Mouse (Mus musculus) left cerebral cortex, postnatal 14 days (tissue): ENCODE results near the gene Rerg. TPM values are rescaled to one million over a fixed set of nuclear protein-coding genes. Genes with fewer than 3 reads are reported as not detected.

Experiments
- DNase-seq, 2 experiments: peaks; one replicate each; pipeline ENCODE4 v3.0.0; 2021 to 2022; ENCODE audit warnings: low spot score in 2 of 2, mixed read lengths in 1 of 2
- intact Hi-C: fragments of 180-260 bp; cut with DNase I; formaldehyde crosslinking; loops from one replicate; pipeline ENCODE4 v1.15.1; 2025
- total RNA-seq, 2 experiments: library from RNA; stranded (reverse); gene quantifications; 2 replicates each; pipeline ENCODE4 v1.2.3; 2021

Rerg gene
- total RNA-seq, 2 experiments from 2014 or later: 8.1 to 9.3 TPM

DNA sequence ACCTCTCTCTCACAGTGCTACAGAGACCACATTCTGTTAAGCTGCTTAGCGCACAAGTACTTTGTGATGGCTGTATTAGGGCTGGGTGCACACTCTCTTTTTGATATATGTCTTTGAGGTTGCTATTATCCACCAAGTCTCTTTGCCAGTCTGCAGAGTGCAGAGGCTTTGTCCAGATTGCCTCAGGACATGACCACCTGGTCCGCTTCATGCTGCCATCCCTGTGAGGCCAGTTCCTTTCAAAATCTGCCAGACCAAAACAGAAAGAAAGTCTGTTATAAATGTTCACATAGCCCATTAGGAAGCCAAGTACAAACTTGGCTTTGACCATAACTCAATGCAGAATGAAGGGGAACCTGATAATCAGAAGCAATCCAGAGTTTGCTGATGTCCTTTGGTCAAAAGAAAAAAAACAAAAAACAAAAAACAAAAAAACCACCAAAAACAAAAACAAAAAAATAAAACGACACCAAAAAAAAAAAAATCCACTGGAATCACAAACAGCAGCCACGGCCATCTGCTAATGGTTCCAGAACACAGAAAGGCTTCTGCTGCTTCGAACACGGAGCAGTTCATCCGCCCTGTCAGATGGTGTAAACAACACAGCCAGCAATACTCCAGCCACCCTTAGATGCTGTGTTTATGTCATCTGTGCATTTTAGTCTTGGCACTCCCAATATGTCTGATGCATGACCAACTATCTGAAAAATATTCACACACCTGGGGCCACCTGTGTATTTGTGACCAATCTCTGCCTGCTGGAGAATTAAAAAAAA, 68.2 kb downstream of the Rerg start:
- intact Hi-C loops: no loop called here
- DNase-seq: no peak

DNA sequence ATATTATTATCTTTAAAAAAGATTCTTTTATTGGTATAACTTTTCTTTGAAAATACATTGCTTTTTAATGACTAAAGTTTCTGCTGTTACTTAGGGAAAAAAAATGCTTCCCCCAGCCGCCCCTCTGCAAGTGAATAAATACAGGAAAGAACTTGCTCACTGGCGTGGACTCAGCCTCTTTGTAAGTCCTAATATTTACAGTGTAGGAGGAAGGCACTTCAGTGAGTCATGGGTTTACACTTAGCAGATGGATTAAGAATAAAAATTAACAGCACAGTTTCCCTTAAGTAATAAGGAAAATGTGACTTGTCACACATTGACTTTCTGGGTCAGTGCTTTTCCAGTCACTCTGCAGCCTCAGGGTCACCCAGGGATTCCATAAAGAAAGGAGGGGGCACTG, 70.0 kb downstream of the Rerg start:
- intact Hi-C loops: no loop called here

DNA sequence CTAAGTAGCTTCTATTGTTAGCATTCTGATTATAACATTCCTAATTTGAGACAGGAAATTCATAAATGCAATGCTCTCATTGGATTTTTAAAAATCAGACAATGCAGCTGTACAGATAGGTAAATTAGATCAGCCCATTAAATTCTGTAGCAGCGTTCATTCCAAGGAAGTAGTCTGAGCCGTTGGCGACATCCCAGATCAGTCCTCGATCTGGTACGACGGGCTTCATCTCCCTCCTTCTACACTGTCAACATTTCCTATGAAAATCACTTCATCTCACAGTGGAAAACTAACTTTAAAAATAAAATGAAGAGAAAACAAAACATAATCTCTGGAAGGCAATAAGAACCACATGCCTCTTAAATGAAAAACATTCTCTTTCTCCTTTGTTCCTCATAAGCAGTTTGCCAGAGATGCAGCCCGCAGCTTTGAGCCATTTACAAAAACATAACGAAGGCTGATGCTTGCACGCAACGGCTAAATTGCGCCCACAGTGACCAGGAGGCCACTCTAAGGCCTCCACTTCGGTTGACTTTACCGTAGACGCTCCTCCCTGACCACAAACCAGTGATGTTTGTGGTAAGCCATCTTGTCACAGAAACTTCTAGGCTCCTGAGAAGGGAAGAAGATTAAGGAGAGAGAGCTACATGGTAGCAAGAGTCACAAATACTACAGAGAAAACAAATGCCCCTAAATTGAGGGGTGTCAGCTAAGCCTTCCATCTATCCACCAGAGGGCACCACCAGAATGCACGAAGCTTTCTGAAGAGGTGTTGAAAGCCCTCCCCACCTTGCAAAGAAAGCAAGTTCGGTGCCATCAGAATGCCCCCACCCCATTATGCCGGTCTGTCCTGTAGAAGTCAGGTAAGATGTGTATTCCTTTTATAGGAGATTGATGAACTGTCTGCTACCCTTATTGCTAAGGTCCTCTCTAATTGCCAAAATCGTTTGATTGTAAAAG, 71.8 kb downstream of the Rerg start:
- peak in 1 of 2 experiments; percentile 53 for DNase-seq
- intact Hi-C loops: loop anchor here (5.0 kb wide), 1 partner anchor 69 kb away; no protein-coding TSS in a partner anchor

More for the DNA sequence above, 70.0 kb downstream of the Rerg start:
- no peak for DNase-seq

DNA sequence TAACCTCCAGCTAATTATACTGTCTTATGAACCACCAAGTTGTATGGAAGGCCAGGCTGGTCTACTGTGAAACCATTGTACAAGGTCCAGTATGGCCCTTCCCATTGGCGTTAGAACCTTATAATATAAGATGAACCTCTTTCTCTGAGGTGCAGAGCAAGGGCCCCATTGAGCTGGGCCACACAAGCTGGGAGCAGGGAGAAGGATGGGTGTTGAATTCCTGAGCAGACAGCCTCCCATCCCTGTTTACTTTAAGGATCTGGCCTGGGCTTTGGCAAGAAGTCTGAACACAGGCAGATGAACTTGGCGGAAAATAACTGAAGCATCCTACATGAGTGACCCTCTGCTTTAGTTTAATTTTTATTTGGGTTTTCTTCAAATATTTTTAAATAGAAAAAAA, 75.8 kb downstream of the Rerg start:
- intact Hi-C loops: no loop called here
- no peak for DNase-seq

DNA sequence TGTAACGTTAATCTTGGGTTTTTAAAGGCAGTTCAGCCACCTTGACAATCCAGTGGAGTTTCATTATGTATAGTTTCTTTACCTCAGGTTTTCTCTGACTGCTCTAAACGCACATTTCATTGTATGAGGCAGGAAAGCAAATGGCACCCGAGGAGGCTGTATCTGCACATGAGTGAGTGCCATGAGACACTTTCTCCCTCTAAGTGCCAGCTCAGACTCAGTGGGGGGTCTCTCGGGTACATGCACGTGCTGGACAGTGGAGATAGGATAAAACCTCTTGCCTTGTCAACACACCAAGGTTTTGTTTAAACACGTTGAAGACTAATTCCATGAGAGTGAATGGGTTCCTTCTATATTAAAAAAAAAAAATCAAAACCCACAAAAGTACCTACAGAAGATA, 81.8 kb downstream of the Rerg start:
- intact Hi-C loops: no loop called here
- no peak for DNase-seq

DNA sequence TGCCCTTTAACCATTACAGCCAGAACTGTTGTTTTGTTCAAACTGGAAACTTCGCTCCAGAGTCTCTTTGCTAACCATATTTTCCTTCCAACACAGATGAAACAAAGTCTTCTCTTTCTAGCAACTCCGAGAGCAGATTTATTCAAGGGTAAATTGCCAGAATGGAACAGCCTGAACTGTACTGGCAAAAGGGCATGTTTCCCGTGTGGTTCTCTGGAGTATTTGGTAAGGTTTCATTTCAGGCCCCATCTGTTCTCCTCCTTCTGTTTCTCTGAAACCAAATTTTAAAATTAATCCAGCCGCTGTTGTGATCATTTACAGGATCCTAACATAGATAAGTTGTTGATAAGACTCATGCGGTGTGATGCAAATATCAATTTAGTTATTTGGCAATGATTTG, 82.3 kb downstream of the Rerg start:
- no peak for DNase-seq
- intact Hi-C loops: no loop called here

DNA sequence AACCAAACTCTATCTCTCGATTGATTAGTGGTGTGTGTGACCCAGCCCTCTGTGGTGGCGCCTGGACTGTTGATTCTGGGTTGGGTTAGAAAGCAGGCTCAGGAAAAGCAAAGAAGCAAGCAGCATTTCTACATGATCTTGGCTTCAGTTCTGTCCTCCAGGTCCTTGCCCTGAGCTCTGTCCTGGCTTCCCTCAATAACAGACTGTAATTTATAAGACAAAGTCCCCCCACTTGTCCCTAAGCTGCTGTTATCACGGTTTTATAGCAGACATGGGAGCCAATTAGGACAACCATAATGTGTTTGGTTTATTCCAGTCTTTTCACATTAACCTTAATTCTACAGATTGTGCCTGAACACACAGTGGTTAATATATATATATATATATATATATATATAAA, 82.8 kb downstream of the Rerg start:
- intact Hi-C loops: no loop called here
- DNase-seq: no peak

DNA sequence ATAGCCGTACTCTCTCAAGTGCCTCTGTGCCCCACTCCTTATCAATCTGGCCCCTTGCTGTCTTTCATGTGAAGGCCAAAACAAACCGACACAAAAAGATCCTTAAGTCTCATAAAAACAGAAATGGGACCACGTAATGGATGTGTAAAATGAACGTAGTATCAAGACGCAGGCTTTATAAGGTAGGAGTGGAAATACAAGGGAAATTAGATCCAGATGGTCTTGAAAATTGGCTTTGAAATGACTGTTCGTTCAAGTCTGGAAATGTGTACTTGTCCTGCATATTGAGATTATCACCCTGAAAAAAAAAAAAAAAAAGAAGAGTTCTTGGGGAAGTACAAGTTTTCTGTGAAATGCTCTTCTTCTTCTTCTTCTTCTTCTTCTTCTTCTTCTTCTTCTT, 90.6 kb downstream of the Rerg start:
- no peak for DNase-seq
- intact Hi-C loops: no loop called here

DNA sequence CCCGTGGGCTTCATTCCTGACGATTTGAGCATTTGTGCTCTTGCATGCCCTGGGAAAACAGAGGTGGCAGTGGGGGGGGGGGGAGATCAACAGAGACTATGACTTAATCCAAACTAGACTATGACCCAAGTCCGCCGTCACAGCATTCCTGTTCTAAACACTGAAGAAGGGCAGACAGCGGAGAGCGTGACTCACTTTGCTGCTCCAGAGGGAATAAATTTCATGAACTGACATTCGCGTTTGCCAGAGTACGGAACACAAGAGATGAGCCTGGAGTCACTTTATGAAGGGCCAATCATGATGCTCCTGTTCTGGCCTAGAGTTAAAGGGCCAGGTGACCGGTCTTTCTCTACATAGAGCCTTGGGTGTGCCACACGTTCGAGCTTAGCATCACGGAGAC, 93.6 kb downstream of the Rerg start:
- intact Hi-C loops: no loop called here
- DNase-seq: no peak

DNA sequence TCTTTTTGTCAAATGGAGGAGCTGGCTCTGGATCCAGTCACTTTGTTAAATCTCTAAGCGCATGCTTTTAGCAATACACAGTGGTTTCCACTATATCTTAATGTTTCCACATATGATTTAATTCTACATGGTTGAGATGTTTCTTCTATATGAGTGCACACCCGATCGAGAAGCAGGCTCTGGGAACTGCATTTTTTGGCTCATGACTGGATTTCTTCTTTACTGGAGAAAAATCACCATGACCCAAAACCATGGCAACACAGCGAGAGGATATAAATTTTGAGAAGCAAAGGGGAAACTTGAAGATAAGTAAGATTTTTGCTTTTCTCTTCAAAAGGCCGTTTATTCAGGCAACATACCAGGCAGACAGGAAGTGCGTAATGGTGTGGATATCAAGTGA, 94.1 kb downstream of the Rerg start:
- intact Hi-C loops: no loop called here

DNA sequence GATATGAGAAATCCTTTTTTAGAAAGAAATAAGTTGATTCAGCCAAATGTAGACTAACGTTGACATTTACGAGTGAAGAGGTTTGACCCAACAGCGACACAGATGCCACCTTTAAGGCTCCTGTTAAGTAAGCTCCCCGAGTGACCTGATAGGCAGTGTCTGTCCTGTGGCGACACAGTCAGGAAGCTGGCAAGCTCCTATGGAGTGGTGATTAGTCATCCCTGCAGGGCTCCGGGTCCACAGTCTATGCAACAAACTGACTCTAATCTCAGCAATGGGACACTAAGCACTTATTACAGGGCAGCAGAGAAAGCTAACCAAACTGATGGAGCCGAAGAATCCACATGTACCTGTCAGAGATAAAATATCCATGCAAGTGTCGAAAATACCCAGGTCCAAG, 98.0 kb downstream of the Rerg start:
- DNase-seq: no peak
- intact Hi-C loops: no loop called here

More for the DNA sequence above, 94.1 kb downstream of the Rerg start:
- peak in 1 of 2 experiments; percentile 20 for DNase-seq

DNA sequence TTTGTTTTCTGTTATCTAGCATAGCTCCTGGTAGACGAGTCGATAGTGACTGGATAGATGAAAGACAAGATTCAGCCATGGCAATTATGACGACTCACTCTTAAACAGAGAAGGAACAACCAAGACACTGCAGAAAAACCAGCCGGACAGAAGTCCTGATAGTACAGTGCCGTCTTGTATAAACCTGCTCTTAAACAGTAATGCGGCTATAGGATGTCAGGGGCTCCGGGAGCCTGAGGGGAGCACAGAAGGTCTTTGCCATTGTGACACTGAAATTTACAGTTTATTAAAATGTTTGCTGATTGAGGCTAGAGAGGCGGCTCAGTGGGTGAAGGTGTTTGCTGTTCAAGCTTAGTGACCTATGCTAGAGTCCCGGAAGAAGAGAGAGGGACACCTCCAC, 98.8 kb downstream of the Rerg start:
- intact Hi-C loops: no loop called here
- DNase-seq: no peak

DNA sequence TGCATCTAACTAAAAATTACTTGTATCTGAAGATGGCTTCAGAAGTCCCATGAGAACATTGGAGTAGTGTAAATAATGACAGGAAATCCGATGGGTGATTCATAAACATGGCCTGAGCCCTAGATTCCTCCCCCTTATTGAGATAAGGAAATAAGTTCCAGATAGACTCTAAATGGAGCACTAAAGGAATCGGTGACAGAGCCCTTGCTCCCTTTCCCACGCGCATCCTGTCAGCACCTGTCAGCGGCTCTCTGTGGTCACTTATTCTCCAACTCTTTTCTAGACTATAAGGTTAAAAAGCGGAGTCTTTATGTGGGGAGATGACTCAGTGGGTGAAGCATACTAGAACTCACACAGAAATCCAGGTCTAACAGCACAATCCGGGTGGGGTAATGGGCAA, 104.8 kb downstream of the Rerg start:
- DNase-seq: no peak
- intact Hi-C loops: no loop called here

DNA sequence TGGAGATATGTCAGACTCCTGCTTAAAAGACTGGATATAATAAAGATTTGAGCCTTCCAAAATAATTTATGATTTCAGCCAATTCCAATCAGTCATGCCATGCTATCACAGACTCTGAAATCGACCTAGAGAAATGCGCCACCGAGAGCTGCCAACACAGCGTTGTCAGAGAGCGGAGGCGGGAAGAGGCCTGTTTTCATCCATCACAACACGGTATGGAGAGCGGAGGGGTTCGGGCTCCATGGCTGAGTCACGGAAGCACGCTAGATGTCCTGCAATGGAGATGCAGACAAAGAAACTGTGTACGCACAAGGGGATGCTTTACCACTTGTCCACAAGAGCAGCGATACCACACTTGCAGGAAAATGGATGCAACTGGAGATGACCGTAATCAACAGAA, 105.5 kb downstream of the Rerg start:
- intact Hi-C loops: no loop called here
- no peak for DNase-seq

DNA sequence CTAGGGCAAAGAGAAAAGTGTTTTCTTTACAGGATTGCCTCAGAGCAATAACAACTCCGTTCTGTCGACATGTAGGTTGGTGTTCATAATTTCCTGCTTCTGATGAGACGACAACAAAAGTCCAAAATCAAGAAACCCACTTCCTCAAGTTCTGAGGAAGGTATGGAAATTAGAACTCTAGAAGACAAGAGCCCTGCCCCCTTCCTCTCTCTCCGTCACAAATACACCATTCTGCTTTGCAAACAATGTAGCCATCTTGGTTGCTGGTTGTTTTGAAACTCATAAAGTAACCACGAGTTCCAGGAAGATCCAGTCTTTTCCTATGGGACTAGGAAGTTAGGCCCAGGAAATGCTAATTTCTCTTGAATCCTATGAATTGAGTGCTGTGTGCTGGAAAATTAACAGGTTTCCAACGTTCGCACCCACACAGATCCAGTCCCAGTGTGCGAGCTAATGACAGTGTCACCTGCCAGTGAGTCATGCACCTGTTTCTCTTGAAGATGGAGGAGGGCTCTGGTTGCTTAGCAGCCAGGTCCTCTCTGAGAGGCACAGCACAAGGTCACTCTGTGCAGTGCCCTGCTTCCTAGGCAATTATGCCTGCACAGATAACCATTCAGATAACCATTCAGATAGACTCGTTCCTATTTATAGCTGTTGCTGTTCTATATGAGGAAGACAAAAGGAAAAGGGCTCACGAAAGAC, 106.9 kb downstream of the Rerg start:
- intact Hi-C loops: no loop called here

DNA sequence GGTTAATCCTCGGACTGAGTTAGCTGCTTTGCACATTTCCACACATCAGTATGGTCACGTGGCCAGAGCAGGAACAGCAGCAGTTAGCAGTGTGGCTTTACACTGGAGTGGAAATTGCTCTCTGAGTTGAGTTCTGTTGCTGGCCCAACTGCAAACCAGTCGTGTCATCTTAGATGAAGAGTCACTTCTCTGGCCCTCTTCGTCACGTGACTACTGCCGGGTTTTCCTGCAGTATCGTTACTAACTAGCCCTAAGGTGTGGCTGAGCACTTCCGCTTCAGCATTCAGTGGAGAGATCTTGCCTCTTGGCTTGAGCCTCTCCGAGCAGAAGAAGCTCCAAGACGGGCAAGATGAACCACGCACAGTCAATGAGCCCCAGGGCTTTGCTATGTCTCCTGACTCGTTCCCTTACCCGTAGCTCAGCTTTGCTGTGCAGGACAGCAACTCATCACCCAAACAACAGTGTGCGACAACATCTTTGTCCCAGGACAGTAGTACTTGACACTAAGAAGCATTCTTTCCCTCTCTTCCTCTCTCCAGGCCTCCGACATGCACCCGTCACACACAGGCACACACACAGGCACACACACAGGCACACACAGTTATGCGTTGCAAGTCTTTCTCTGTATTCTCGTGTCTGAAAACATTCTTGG, 108.3 kb downstream of the Rerg start:
- DNase-seq: no peak
- intact Hi-C loops: no loop called here

More for the DNA sequence above, 106.9 kb downstream of the Rerg start:
- peak in 1 of 2 experiments; percentile 19 for DNase-seq

DNA sequence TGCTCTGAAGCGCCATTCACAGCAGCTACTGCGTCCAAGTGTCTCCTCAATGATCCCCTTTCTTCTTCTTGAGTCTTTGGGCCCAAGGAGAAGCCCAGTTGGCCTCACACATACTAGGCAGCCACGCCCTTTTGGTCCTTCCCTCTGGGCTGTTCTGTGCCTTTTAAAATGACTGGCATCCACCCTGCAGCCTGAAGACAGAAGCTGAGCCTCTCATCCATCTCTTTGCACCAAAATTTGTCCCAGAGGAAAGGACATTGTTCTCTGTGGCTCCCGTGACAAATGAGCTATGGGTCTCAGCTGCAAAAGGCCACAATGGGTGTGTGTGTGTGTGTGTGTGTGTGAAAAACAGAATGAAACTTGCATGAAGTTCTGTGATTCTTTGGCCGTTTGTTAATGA, 109.7 kb downstream of the Rerg start:
- intact Hi-C loops: no loop called here
- no peak for DNase-seq

DNA sequence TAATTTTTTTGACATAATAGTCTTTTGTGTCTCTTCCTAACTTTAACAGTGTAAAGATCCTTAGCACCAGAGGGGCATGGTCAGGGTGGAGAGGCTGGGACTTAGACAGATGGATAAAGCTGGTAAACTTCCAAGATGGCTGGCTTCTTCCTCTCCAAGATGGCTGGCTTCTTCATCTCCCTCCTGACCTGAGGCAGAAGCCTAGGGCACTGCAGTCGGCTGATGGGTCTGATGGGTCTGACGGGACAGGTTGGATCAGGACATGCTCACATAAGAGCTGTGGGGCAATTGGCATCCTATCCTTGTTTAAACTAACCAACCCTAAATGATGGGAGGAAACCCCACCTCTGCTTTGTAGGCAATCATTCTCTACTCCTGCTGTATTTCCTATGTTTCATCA, 112.0 kb downstream of the Rerg start:
- DNase-seq: no peak
- intact Hi-C loops: no loop called here

DNA sequence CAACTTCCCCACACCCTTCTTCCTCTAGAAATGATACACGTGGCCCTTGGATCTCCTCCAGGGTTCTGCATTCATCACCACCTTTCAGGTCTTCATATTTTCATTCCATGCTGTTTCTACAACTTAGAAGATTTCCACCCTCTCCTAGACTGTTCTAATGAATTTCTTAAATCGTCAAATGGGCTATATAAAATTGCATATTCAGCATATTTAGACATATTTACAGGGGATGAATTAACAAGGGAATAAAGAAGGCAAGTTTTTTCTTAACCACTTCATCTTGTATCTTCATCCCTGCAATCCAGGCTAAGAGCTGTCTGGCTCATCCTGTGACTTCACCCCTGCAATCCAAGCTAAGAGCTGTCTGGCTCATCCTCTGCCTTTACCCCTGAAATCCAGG, 116.2 kb downstream of the Rerg start:
- intact Hi-C loops: no loop called here
- no peak for DNase-seq
